Mouse (Mus musculus): ENCODE results near the gene Zfyve27.

The Zfyve27 gene

GRCm38 (mm10) chr19:42163764-42164163 is at the start of gene Zfyve27:
Gene Zfyve27 (plus strand): TSS chr19:42163951.
- no peak for DNase-seq

DNA sequence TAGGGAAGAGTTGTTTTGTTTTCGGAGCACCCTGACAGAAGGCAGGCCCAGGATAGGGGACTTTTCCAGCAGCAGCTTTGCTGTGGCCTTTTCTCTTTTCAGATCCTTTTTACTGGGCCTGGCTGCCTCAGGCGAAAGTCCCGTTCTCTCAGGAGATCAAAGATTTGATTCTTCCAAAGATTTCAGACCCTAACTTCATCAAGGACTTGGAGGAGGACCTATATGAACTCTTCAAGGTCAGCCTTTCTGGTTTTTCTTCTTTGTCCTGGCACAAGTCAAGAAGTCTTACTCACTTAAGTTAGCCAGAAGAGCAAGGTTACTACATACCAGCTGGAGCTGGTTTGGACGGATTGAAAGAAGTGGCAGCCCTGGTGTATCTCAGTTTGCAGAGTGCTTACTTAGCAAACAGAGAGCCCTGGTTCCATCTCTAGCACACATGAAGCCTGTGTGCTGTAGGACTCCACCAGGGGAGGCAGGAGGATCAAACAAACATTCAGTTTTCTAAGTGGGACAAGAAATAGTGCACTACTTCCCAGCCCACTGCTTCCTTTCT is 47.9 kb upstream of the Zfyve27 start:
- no peak for DNase-seq

GRCm38 (mm10) chr19:42118142-42118541 is 45.6 kb upstream of the Zfyve27 start:
- no peak for DNase-seq

- no peak for DNase-seq
Observed at GRCm38 (mm10) chr19:42118596-42118995, 45.2 kb upstream of the Zfyve27 start.

- no peak for DNase-seq
Observed at GRCm38 (mm10) chr19:42120451-42120850, 43.3 kb upstream of the Zfyve27 start.

GRCm38 (mm10) chr19:42124684-42125083 is 39.1 kb upstream of the Zfyve27 start:
- DNase-seq, result no peak

DNA sequence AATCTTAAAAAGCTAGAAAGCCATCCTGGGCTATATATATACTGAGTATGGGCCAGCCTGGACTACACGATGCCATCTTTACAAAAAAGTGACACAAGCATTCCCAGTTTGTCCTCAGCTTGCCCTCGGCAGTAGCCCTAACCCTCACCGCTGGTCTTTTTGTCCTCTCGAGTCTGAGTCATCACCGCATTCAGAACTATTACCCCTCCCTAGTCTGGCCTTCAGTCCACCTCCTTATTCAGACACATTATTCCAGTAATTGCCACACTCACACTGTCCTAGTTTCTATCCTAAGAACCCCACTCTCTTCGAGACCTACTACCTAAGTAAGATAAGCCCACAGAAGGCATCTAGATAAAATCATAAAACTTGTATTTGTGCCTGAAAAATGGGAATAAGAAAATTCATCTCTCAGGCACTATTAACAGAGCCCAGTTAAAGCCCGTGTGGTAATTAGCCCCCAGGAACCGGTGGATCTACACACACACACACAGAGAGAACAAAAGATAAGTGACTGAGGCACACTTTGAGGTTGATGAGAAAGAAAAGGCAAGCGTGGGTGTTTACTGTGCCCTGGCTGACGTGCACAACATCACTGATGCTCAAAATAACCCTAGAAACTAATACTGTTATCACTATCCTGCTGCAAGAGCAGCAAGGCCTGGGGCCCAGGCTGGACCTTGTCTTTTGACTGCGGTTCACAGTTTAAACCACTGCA is 38.1 kb upstream of the Zfyve27 start:
- DNase-seq, result no peak

- no peak for DNase-seq
Observed at GRCm38 (mm10) chr19:42126219-42126605, 37.5 kb upstream of the Zfyve27 start.

DNA sequence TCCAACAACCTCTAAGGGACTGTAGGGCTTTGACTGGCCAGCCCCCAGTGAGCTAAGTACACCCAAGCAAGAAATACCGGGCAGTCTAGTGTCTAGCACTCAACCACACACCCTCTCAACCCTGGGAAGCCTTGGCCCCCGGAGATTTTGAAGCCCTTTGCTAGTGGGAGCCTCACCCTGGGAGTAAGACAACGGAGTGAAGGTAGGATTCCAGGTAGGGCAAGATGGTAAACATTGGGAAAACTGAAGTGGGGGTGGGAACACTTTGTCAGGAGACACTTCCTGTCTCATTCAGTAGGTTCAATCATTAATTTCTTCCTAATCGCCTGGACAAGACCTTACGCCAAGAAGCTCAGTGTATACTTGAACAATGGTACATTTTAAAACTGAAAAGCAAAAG is 36.7 kb upstream of the Zfyve27 start:
- no peak for DNase-seq

DNA sequence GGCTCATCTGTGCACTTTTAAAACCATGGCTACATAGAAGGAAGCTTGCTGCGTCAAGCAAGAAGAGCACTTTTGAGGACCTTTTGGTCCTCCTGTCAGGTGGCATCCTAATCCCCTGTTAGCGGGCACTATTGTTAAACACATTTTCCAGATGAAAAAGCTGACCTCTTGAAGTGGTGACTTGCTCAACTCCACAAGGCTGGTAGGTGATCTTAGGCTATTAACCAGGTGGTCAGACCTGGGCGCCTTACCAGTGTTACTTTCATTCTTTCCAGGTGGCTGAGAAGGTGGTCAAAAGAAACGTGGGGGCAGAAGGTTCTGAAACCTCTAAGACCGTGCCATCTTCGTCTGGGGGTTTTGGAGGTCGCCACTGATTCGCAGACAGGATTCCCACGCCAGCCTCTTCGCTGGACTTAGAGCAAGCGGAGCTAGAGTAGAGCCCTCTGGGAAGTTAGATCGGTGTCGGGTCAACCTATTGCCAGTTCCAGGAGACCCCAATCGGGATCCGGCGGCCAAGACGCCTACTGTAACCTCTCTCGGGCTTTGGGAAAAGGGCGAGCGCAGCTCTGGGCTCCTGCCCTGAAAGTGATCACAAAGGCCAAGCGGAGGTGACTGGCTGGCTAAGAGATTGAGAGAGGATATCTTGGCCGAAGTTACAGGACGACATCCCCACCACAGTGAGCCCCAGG is 35.6 kb upstream of the Zfyve27 start:
- DNase-seq, result no peak

- peak; percentile 97 for DNase-seq
Observed at GRCm38 (mm10) chr19:42128787-42129508, 34.8 kb upstream of the Zfyve27 start, which contains the start of gene Avpi1. Gene Avpi1 (minus strand): TSS chr19:42129059.

- no peak for DNase-seq
Observed at GRCm38 (mm10) chr19:42129509-42130293, 34.0 kb upstream of the Zfyve27 start.

DNA sequence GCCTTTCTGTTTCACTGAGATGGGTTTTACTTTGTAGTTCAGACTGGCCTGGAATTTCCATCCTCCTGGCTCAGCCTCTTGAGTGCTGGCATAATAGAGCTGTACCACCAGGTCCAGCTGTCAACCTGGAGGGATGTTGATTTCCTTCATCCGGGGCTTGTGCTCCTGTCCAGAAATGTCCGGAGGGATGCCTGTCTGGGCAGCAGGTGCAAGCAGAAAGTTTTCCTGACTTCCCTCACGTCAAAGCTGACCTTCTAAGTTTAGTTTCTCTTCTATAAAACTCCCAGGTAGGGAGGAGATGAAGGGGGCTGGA is 33.5 kb upstream of the Zfyve27 start:
- DNase-seq, result no peak

- no peak for DNase-seq
Observed at GRCm38 (mm10) chr19:42131101-42131500, 32.6 kb upstream of the Zfyve27 start.

- DNase-seq, result no peak
Observed at GRCm38 (mm10) chr19:42135070-42135469, 28.7 kb upstream of the Zfyve27 start.

GRCm38 (mm10) chr19:42136126-42136525 is 27.6 kb upstream of the Zfyve27 start:
- DNase-seq, result no peak

GRCm38 (mm10) chr19:42137167-42137672 is 26.5 kb upstream of the Zfyve27 start:
- no peak for DNase-seq

DNA sequence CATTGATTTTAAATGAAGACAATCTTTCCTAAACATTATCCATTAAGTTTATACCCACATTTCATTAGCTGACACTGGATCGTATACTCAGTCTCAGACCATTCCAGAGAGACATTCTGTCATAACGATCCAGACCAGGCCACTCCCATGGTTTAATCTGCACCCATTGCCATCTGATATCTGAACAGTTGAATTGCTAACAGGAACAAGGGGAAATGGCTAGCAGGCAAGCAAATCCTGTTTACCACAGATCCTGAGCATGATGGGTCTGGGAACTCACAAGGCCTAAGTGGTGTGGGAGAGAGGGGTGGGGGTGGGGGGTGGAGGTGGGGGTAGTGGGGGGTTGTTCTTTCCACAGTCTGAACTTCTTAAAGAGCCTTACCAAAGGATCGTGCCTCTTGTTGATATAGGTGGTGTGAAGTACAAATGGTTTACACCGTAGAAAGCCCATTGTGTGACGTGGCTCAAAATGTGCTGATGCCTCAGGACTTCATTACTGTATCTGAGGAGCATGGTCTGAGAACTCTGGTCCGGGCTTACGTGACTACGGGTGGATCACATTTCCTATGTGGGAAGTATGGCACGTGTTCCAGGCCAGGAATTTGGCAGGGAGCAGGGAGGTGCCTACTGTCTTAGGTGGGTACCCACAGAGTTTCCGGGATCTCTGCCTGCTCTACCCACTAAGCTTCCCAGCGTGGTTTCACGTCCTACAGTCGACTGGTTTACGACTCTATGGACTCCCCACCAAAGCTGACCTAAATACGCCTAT is 25.1 kb upstream of the Zfyve27 start:
- DNase-seq, result no peak

DNA sequence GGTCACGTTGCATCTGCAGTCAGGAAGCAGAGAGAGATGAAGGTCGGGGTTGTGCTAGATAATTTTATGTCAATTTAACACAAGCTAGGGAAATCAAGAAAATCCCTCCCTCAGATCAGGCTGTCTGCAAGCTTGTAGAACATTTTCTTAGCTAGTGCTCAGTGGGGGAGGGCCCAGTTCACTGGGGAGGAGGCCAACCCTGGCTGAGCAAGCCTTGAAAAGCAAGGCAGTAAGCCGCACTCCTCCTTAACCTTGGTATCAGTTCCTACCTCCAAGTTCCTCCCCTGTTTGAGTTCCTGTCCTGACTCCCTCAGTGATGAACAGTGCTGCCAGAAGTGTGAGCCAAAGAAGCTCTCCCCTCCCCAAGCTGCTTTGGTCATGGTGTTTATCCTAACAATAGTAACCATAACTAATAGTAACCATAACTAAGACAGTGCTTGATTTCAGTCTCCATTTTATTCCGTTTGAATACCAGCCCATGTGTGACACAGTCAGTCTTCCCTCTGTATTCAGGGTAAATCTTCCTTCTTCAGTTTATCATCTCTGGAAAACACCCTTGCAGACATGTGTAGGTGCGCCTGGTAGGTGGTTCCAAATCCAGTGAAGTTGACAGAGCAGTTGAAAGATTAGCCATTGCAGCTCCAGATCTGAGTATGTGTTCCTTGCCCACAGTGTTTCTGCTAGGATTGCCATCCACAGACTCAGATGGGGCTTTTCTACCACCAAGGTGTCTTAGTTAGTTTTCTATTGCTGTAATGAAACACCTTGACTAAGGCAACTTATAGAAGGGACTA is 23.8 kb upstream of the Zfyve27 start:
- no peak for DNase-seq

DNA sequence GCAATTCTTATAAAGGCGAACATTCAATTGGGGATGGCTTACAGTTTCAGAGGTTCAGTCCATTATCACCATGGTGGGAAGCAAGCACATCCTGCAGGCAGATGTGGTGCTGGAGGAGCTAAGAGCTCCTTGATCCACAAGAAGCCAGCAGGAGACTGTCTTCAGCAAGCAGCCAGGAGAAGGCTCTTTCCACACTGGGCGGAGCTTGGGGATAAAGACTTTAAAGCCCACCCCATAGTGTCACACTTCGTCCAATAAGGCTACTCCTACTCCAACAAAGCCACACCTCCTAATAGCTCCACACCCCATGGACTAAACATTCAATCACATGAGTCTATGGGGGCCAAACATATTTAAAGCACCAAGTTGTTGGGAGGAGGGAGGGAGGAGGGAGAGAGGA is 21.8 kb upstream of the Zfyve27 start:
- no peak for DNase-seq

DNA sequence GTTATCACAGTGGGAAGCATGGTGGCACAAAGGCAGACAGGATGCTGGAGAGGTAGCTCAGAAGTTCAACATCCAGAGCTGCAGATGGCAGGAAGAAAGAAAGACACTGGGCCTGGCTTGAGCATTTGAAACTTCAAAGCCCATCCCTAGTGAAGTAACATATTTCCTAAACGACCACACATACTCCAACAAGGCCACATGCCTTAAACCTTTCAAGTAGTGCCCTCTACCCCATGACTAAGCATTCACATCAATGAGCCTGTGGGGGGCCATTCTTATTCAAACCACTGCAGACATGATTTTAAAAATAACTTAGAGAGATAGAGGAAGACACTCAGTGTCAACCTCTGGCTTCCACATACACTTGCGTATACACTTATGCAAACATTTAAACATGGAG is 21.0 kb upstream of the Zfyve27 start:
- no peak for DNase-seq

Data from right cerebral cortex, postnatal 25 days (tissue).